In the genomic region with DNA sequence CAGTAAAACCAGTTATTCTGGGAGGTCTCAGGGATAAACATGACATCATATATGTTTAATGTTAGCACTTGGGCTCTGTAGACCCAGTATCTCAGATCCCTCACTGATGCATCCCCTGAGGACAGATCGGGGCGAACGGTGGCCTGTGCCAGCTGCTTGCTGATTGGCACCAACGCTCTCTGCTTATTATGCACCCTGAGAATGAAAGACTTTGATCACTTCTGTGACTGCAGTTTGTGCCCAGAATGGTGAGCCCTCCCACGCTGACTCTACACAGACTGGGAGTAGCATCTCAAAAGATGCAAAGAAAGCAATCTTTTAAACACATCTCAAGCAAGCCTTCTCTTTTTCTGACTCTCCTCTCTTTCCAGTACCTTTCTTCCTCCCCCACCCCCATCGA, we compare ENCODE assay signal across 22 mouse cellular contexts.
DNase-seq lines count a peak whose midpoint lies in the region; ATAC-seq lines count a peak whose summit lies in the region.
"Had no signal": no experiment of that assay in that cellular context is flagged by ENCODE, and none has a peak within 500 bp of the region (broad histone marks: within the 10 kb centered on the region; RNA-seq: fewer than 3 reads in every experiment).

No protein-coding gene starts in this region.

- 54% methylated on average over 6 of the region's 6 CpGs for WGBS in midbrain, embryonic 15.5 days
- 76% methylated on average over 6 of the region's 6 CpGs for WGBS in midbrain, embryonic 11.5 days
- 24% methylated on average over 6 of the region's 6 CpGs for WGBS in forebrain, embryonic 16.5 days

- no peaks in the 10 kb centered on the region for H3K27me3 ChIP-seq in midbrain, embryonic 15.5 days (replicated peaks)
- no peaks in the 10 kb centered on the region for H3K27me3 ChIP-seq in midbrain, embryonic 11.5 days (ENCODE audit: control insufficient read depth, insufficient read depth, low read length)
- no peaks in the 10 kb centered on the region for H3K27me3 ChIP-seq in forebrain, embryonic 16.5 days (replicated peaks; ENCODE audit: control insufficient read depth, insufficient read depth, low read length)
- H3K27me3 ChIP-seq: embryonic facial prominence, embryonic 15.5 days; hindbrain, embryonic 15.5 days had no signal

- no peak overlapping the region for H3K4me2 ChIP-seq in midbrain, embryonic 15.5 days
- no peak overlapping the region for H3K4me2 ChIP-seq in midbrain, embryonic 11.5 days
- no peak overlapping the region for H3K4me2 ChIP-seq in forebrain, embryonic 16.5 days (ENCODE audit: low read length)
- H3K4me2 ChIP-seq: embryonic facial prominence, embryonic 15.5 days; heart, embryonic 11.5 days; hindbrain, embryonic 15.5 days had no signal

- peaks cover 21% of the 10 kb centered on the region for H3K4me1 ChIP-seq in midbrain, embryonic 15.5 days
- no peaks in the 10 kb centered on the region for H3K4me1 ChIP-seq in midbrain, embryonic 11.5 days (ENCODE audit: control insufficient read depth, insufficient read depth, low read length)
- peaks cover 35% of the 10 kb centered on the region for H3K4me1 ChIP-seq in forebrain, embryonic 16.5 days (replicated peaks; ENCODE audit: control insufficient read depth, insufficient read depth, low read length)

- peak; percentile 49 for DNase-seq in CD4-positive, CD25-positive, alpha-beta regulatory T cell, adult 2 months (ENCODE audit: low read depth, low spot score)
- DNase-seq in frontal cortex, adult 2 months (ENCODE audit: extremely low spot score in 1 of 2, low spot score in 1 of 2) = peak; percentile 20 to 32
- no peak for DNase-seq in frontal cortex, postnatal 25 days (ENCODE audit: low spot score in 2 of 2)
- DNase-seq in midbrain, embryonic 11.5 days (ENCODE audit: low spot score, missing footprints) = no peak
- DNase-seq in adrenal gland, postnatal 14 days = no peak
- DNase-seq: adrenal gland, postnatal 36 days; cerebellum, adult 18-20 months; cerebellum, postnatal 14 days; kidney, adult 9 months; kidney, postnatal 36 days; layer of hippocampus, postnatal 36 days; lung, adult 18-20 months; lung, postnatal 14 days; thymus, adult 18-20 months; thymus, postnatal 36 days had no signal

- H3K36me3 ChIP-seq in midbrain, embryonic 15.5 days (replicated peaks) = no peaks in the 10 kb centered on the region
- no peaks in the 10 kb centered on the region for H3K36me3 ChIP-seq in midbrain, embryonic 11.5 days (ENCODE audit: control insufficient read depth, insufficient read depth, low read length)
- H3K36me3 ChIP-seq in forebrain, embryonic 16.5 days (ENCODE audit: control insufficient read depth, insufficient read depth) = no peaks in the 10 kb centered on the region
- H3K36me3 ChIP-seq: embryonic facial prominence, embryonic 15.5 days; hindbrain, embryonic 15.5 days had no signal

- H3K4me3 ChIP-seq in midbrain, embryonic 15.5 days = no peak overlapping the region
- H3K4me3 ChIP-seq in midbrain, embryonic 11.5 days (ENCODE audit: low read depth, low read length) = no peak overlapping the region
- H3K4me3 ChIP-seq in forebrain, embryonic 16.5 days (replicated peaks; ENCODE audit: low read length) = no peak overlapping the region
- H3K4me3 ChIP-seq: embryonic facial prominence, embryonic 15.5 days; hindbrain, embryonic 15.5 days had no signal

- H3K9me3 ChIP-seq in midbrain, embryonic 15.5 days = no peaks in the 10 kb centered on the region
- H3K9me3 ChIP-seq in midbrain, embryonic 11.5 days (ENCODE audit: control insufficient read depth, low read length) = no peaks in the 10 kb centered on the region
- H3K9me3 ChIP-seq in forebrain, embryonic 16.5 days (ENCODE audit: control insufficient read depth, low read length) = no peaks in the 10 kb centered on the region
- H3K9me3 ChIP-seq: embryonic facial prominence, embryonic 15.5 days; hindbrain, embryonic 15.5 days had no signal

- no peak overlapping the region for H3K27ac ChIP-seq in midbrain, embryonic 15.5 days
- no peak overlapping the region for H3K27ac ChIP-seq in midbrain, embryonic 11.5 days (ENCODE audit: low read depth, low read length)
- no peak overlapping the region for H3K27ac ChIP-seq in forebrain, embryonic 16.5 days (ENCODE audit: low read length)
- H3K27ac ChIP-seq: embryonic facial prominence, embryonic 15.5 days; hindbrain, embryonic 15.5 days had no signal

- no peak for ATAC-seq in CD4-positive, CD25-positive, alpha-beta regulatory T cell, adult 4 months
- ATAC-seq in midbrain, embryonic 15.5 days (replicated peaks) = 0 out of 2 replicates have a peak, but pooled peaks have one; percentile 37
- no peak for ATAC-seq in midbrain, embryonic 11.5 days (ENCODE audit: low FRiP score)
- ATAC-seq in forebrain, embryonic 16.5 days = peak; percentile 57
- ATAC-seq: intestine, embryonic 16.5 days had no signal

- H3K9ac ChIP-seq in midbrain, embryonic 15.5 days = no peak overlapping the region
- no peak overlapping the region for H3K9ac ChIP-seq in midbrain, embryonic 11.5 days (ENCODE audit: low read length)
- H3K9ac ChIP-seq in forebrain, embryonic 16.5 days (replicated peaks; ENCODE audit: low read depth, low read length) = no peak overlapping the region
- H3K9ac ChIP-seq: embryonic facial prominence, embryonic 15.5 days; hindbrain, embryonic 15.5 days had no signal

Comparison
In these comparisons a context has a peak if more than half of its experiments do, and no peak if none do; other contexts are left out.
1. DNase-seq: peak in CD4-positive, CD25-positive, alpha-beta regulatory T cell, adult 2 months (single experiment) and frontal cortex, adult 2 months (2 of 2); none in frontal cortex, postnatal 25 days (0 of 2), midbrain, embryonic 11.5 days (single experiment) and adrenal gland, postnatal 14 days (single experiment).
2. ATAC-seq: peak in midbrain, embryonic 15.5 days (single experiment) and forebrain, embryonic 16.5 days (single experiment); none in CD4-positive, CD25-positive, alpha-beta regulatory T cell, adult 4 months (single experiment) and midbrain, embryonic 11.5 days (single experiment).